Mouse (Mus musculus): Measurements from ENCODE around the gene Bag6. TPM values are rescaled to one million over a fixed set of nuclear protein-coding genes. Genes with fewer than 3 reads are reported as not detected.

Gene Bag6
- total and polyA plus RNA-seq, 2 experiments from 2014 or later, result 68.9 to 339 TPM

DNA sequence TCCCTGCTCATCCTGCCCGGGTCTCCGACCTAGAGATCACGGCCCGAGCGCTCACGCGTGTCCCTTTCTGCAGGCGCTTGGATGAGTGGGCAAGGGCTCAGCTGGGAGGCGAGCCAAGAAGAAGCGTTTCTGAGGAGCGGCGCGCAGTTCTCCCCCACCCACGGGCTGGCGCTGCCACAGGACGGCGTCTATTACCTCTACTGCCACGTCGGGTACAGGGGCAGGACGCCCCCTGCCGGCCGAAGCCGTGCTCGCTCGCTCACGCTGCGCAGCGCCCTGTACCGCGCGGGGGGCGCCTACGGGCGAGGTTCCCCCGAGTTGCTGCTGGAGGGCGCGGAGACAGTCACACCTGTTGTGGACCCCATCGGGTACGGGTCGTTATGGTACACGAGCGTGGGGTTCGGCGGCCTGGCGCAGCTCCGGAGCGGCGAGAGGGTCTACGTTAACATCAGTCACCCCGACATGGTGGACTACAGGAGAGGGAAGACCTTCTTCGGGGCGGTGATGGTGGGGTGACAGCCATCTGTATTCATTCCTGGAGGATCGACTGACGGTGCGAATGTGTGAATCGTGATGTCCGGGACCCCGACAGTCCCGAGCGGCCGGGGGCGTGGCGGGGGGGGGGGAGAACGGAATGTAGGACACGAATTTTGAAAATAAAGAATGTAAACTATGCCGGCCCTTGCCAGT, 60.8 kb downstream of the Bag6 start:
- peak overlapping the region; percentile 59 for H3K4me2 ChIP-seq (ENCODE audit: low read depth, low read length, poor library complexity, severe bottlenecking)
- ATAC-seq (ENCODE audit: low FRiP score), result peak; percentile 87
- no peaks in the 10 kb centered on the region for H3K9me3 ChIP-seq (ENCODE audit: low read length)
- no peaks in the 10 kb centered on the region for H3K4me1 ChIP-seq (ENCODE audit: insufficient read depth, low read length)
- 3% methylated on average over 66 of the region's 66 CpGs for WGBS
- no peaks in the 10 kb centered on the region for H3K36me3 ChIP-seq (ENCODE audit: insufficient read depth, low read length)
- H3K4me3 ChIP-seq (ENCODE audit: low read depth, low read length), result peak overlapping the region; percentile 40
- peak; percentile 85 for TF ChIP-seq CTCF (IDR thresholded peaks at IDR 0.05)
- peak; percentile 73 for DNase-seq (ENCODE audit: low spot score)
- peaks cover 20% of the 10 kb centered on the region for H3K27me3 ChIP-seq (ENCODE audit: insufficient read depth, low read length)
- H3K9ac ChIP-seq (replicated peaks; ENCODE audit: low read length, poor library complexity, severe bottlenecking), result no peak overlapping the region; the same call in 1 of the 2 replicates
- no peak overlapping the region for H3K27ac ChIP-seq (ENCODE audit: low read depth, low read length)

GRCm38 (mm10) chr17:35196321-35196641, 61.3 kb downstream of the Bag6 start:
- peak overlapping the region; percentile 59 for H3K4me2 ChIP-seq (ENCODE audit: low read depth, low read length, poor library complexity, severe bottlenecking)
- H3K27me3 ChIP-seq (ENCODE audit: insufficient read depth, low read length), result peaks cover 20% of the 10 kb centered on the region
- peak overlapping the region; percentile 40 for H3K4me3 ChIP-seq (ENCODE audit: low read depth, low read length)
- no peak for TF ChIP-seq CTCF (IDR thresholded peaks at IDR 0.05)
- H3K9me3 ChIP-seq (ENCODE audit: low read length), result no peaks in the 10 kb centered on the region
- no peak for DNase-seq (ENCODE audit: low spot score)
- ATAC-seq (ENCODE audit: low FRiP score), result no peak
- no peak overlapping the region for H3K27ac ChIP-seq (ENCODE audit: low read depth, low read length)
- WGBS, result 25% methylated on average over 9 of the region's 9 CpGs
- no peaks in the 10 kb centered on the region for H3K36me3 ChIP-seq (ENCODE audit: insufficient read depth, low read length)
- H3K9ac ChIP-seq (replicated peaks; ENCODE audit: low read length, poor library complexity, severe bottlenecking), result no peak overlapping the region
- no peaks in the 10 kb centered on the region for H3K4me1 ChIP-seq (ENCODE audit: insufficient read depth, low read length)

Small RNA genes lying within 50 kb of the gene (microRNA-seq; reads per million reads assigned to microRNA genes)
- gene Mir6973a (ENCODE audit: borderline number of aligned reads), result not detected

Other genes starting within 250 kb of the Bag6 start
Only the 30 nearest of the 41 such genes appear.
- 17.6 and 35.3 TPM in 2 replicates for gene Lsm2, start 153.3 kb upstream of the Bag6 start, total RNA-seq (2014; rRNA removed)
- 93.0 and 94.9 TPM in 2 replicates for gene Lsm2, start 153.3 kb upstream of the Bag6 start, polyA plus RNA-seq (2015; fragmentation: Nextera tagmentation; extraction: Ambion mirVana)
- 89.0 and 97.8 TPM in 2 replicates for gene Vars, start 134.2 kb upstream of the Bag6 start, total RNA-seq (2014; rRNA removed)
- 39.7 and 40.9 TPM in 2 replicates for gene Vars, start 134.2 kb upstream of the Bag6 start, polyA plus RNA-seq (2015; fragmentation: Nextera tagmentation; extraction: Ambion mirVana)
- 0.19 and 0.44 TPM in 2 replicates for gene Vwa7, start 118.6 kb upstream of the Bag6 start, total RNA-seq (2014; rRNA removed)
- gene Vwa7, start 118.6 kb upstream of the Bag6 start, polyA plus RNA-seq (2015; fragmentation: Nextera tagmentation; extraction: Ambion mirVana), result 0.06 and 0.14 TPM in 2 replicates
- gene Sapcd1, start 107.2 kb upstream of the Bag6 start, total RNA-seq (2014; rRNA removed), result 0.38 TPM in 1 of 2 replicates, not detected in the other
- 1.5 and 1.6 TPM in 2 replicates for gene Sapcd1, start 107.2 kb upstream of the Bag6 start, polyA plus RNA-seq (2015; fragmentation: Nextera tagmentation; extraction: Ambion mirVana)
- gene Msh5, start 88.4 kb upstream of the Bag6 start, total RNA-seq (2014; rRNA removed), result 1.7 and 3.8 TPM in 2 replicates
- gene Msh5, start 88.4 kb upstream of the Bag6 start, polyA plus RNA-seq (2015; fragmentation: Nextera tagmentation; extraction: Ambion mirVana), result 1.3 and 1.4 TPM in 2 replicates
- 28.0 and 33.4 TPM in 2 replicates for gene Clic1, start 85.2 kb upstream of the Bag6 start, total RNA-seq (2014; rRNA removed)
- 40.0 and 41.9 TPM in 2 replicates for gene Clic1, start 85.2 kb upstream of the Bag6 start, polyA plus RNA-seq (2015; fragmentation: Nextera tagmentation; extraction: Ambion mirVana)
- 159 and 204 TPM in 2 replicates for gene Ddah2, start 76.1 kb upstream of the Bag6 start, total RNA-seq (2014; rRNA removed)
- gene Ddah2, start 76.1 kb upstream of the Bag6 start, polyA plus RNA-seq (2015; fragmentation: Nextera tagmentation; extraction: Ambion mirVana), result 210 and 213 TPM in 2 replicates
- gene Ly6g6c, start 69.8 kb upstream of the Bag6 start, total RNA-seq (2014; rRNA removed), result 2.4 TPM in 1 of 2 replicates, not detected in the other
- gene Ly6g6c, start 69.8 kb upstream of the Bag6 start, polyA plus RNA-seq (2015; fragmentation: Nextera tagmentation; extraction: Ambion mirVana), result not detected in 2 replicates
- not detected in 2 replicates for gene Mpig6b, start 69.0 kb upstream of the Bag6 start, total RNA-seq (2014; rRNA removed)
- not detected in 2 replicates for gene Mpig6b, start 69.0 kb upstream of the Bag6 start, polyA plus RNA-seq (2015; fragmentation: Nextera tagmentation; extraction: Ambion mirVana)
- gene Ly6g6e, start 58.3 kb upstream of the Bag6 start, total RNA-seq (2014; rRNA removed), result not detected in 2 replicates
- gene Ly6g6e, start 58.3 kb upstream of the Bag6 start, polyA plus RNA-seq (2015; fragmentation: Nextera tagmentation; extraction: Ambion mirVana), result 0.31 TPM in 1 of 2 replicates, not detected in the other
- 1.4 TPM in 1 of 2 replicates, not detected in the other for gene Ly6g6d, start 57.1 kb upstream of the Bag6 start, total RNA-seq (2014; rRNA removed)
- 0.98 and 1.1 TPM in 2 replicates for gene Ly6g6d, start 57.1 kb upstream of the Bag6 start, polyA plus RNA-seq (2015; fragmentation: Nextera tagmentation; extraction: Ambion mirVana)
- gene Ly6g6f, start 49.6 kb upstream of the Bag6 start, total RNA-seq (2014; rRNA removed), result not detected in 2 replicates
- gene Ly6g6f, start 49.6 kb upstream of the Bag6 start, polyA plus RNA-seq (2015; fragmentation: Nextera tagmentation; extraction: Ambion mirVana), result not detected in 2 replicates
- gene Abhd16a, start 45.9 kb upstream of the Bag6 start, total RNA-seq (2014; rRNA removed), result 98.9 and 151 TPM in 2 replicates
- gene Abhd16a, start 45.9 kb upstream of the Bag6 start, polyA plus RNA-seq (2015; fragmentation: Nextera tagmentation; extraction: Ambion mirVana), result 122 and 128 TPM in 2 replicates
- gene Ly6g5c, start 26.9 kb upstream of the Bag6 start, total RNA-seq (2014; rRNA removed), result not detected in 2 replicates
- gene Ly6g5c, start 26.9 kb upstream of the Bag6 start, polyA plus RNA-seq (2015; fragmentation: Nextera tagmentation; extraction: Ambion mirVana), result not detected in 2 replicates
- 0.99 and 3.7 TPM in 2 replicates for gene Ly6g5b, start 19.8 kb upstream of the Bag6 start, total RNA-seq (2014; rRNA removed)
- gene Ly6g5b, start 19.8 kb upstream of the Bag6 start, polyA plus RNA-seq (2015; fragmentation: Nextera tagmentation; extraction: Ambion mirVana), result 1.3 and 1.8 TPM in 2 replicates
- gene Gpank1, start 13.7 kb upstream of the Bag6 start, total RNA-seq (2014; rRNA removed), result 11.7 and 17.0 TPM in 2 replicates
- 20.2 and 21.0 TPM in 2 replicates for gene Gpank1, start 13.7 kb upstream of the Bag6 start, polyA plus RNA-seq (2015; fragmentation: Nextera tagmentation; extraction: Ambion mirVana)
- gene Csnk2b, start 13.1 kb upstream of the Bag6 start, total RNA-seq (2014; rRNA removed), result 245 and 287 TPM in 2 replicates
- gene Csnk2b, start 13.1 kb upstream of the Bag6 start, polyA plus RNA-seq (2015; fragmentation: Nextera tagmentation; extraction: Ambion mirVana), result 325 and 332 TPM in 2 replicates
- gene D17H6S53E, start 8.8 kb upstream of the Bag6 start, total RNA-seq (2014; rRNA removed), result 10.7 and 28.0 TPM in 2 replicates
- gene D17H6S53E, start 8.8 kb upstream of the Bag6 start, polyA plus RNA-seq (2015; fragmentation: Nextera tagmentation; extraction: Ambion mirVana), result 9.6 and 10.3 TPM in 2 replicates
- gene Apom, start 3.1 kb upstream of the Bag6 start, total RNA-seq (2014; rRNA removed), result 0.44 TPM in 1 of 2 replicates, not detected in the other
- 0.22 TPM in 1 of 2 replicates, not detected in the other for gene Apom, start 3.1 kb upstream of the Bag6 start, polyA plus RNA-seq (2015; fragmentation: Nextera tagmentation; extraction: Ambion mirVana)
- gene Prrc2a, start 29.7 kb downstream of the Bag6 start, total RNA-seq (2014; rRNA removed), result 193 and 230 TPM in 2 replicates
- gene Prrc2a, start 29.7 kb downstream of the Bag6 start, polyA plus RNA-seq (2015; fragmentation: Nextera tagmentation; extraction: Ambion mirVana), result 85.7 and 88.0 TPM in 2 replicates
- 1.8 and 4.1 TPM in 2 replicates for gene Aif1, start 40.9 kb downstream of the Bag6 start, total RNA-seq (2014; rRNA removed)
- 9.2 and 9.5 TPM in 2 replicates for gene Aif1, start 40.9 kb downstream of the Bag6 start, polyA plus RNA-seq (2015; fragmentation: Nextera tagmentation; extraction: Ambion mirVana)
- 5.9 and 26.7 TPM in 2 replicates for gene Lst1, start 53.3 kb downstream of the Bag6 start, total RNA-seq (2014; rRNA removed)
- 7.8 and 12.0 TPM in 2 replicates for gene Lst1, start 53.3 kb downstream of the Bag6 start, polyA plus RNA-seq (2015; fragmentation: Nextera tagmentation; extraction: Ambion mirVana)
- gene Ltb, start 59.3 kb downstream of the Bag6 start, total RNA-seq (2014; rRNA removed), result 1.4 and 2.1 TPM in 2 replicates
- gene Ltb, start 59.3 kb downstream of the Bag6 start, polyA plus RNA-seq (2015; fragmentation: Nextera tagmentation; extraction: Ambion mirVana), result 1.0 and 1.6 TPM in 2 replicates
- gene Tnf, start 66.8 kb downstream of the Bag6 start, total RNA-seq (2014; rRNA removed), result not detected in 2 replicates
- 0.09 TPM in 1 of 2 replicates, not detected in the other for gene Tnf, start 66.8 kb downstream of the Bag6 start, polyA plus RNA-seq (2015; fragmentation: Nextera tagmentation; extraction: Ambion mirVana)
- gene Lta, start 70.2 kb downstream of the Bag6 start, total RNA-seq (2014; rRNA removed), result 0.49 and 1.2 TPM in 2 replicates
- gene Lta, start 70.2 kb downstream of the Bag6 start, polyA plus RNA-seq (2015; fragmentation: Nextera tagmentation; extraction: Ambion mirVana), result 0.98 and 1.2 TPM in 2 replicates
- gene Gm16181, start 85.7 kb downstream of the Bag6 start, total RNA-seq (2014; rRNA removed), result not detected in 2 replicates
- 0.33 TPM in 1 of 2 replicates, not detected in the other for gene Gm16181, start 85.7 kb downstream of the Bag6 start, polyA plus RNA-seq (2015; fragmentation: Nextera tagmentation; extraction: Ambion mirVana)
- gene Atp6v1g2, start 98.5 kb downstream of the Bag6 start, total RNA-seq (2014; rRNA removed), result 109 and 117 TPM in 2 replicates
- gene Atp6v1g2, start 98.5 kb downstream of the Bag6 start, polyA plus RNA-seq (2015; fragmentation: Nextera tagmentation; extraction: Ambion mirVana), result 210 and 232 TPM in 2 replicates
- 17.0 and 18.5 TPM in 2 replicates for gene Nfkbil1, start 100.6 kb downstream of the Bag6 start, total RNA-seq (2014; rRNA removed)
- 11.2 and 12.3 TPM in 2 replicates for gene Nfkbil1, start 100.6 kb downstream of the Bag6 start, polyA plus RNA-seq (2015; fragmentation: Nextera tagmentation; extraction: Ambion mirVana)
- gene Ddx39b, start 106.6 kb downstream of the Bag6 start, total RNA-seq (2014; rRNA removed), result 261 and 288 TPM in 2 replicates
- gene Ddx39b, start 106.6 kb downstream of the Bag6 start, polyA plus RNA-seq (2015; fragmentation: Nextera tagmentation; extraction: Ambion mirVana), result 320 and 329 TPM in 2 replicates
- 75.4 and 78.0 TPM in 2 replicates for gene H2-D1, start 127.6 kb downstream of the Bag6 start, total RNA-seq (2014; rRNA removed)
- gene H2-D1, start 127.6 kb downstream of the Bag6 start, polyA plus RNA-seq (2015; fragmentation: Nextera tagmentation; extraction: Ambion mirVana), result 130 and 148 TPM in 2 replicates

All from midbrain, postnatal 0 days (tissue).